Mouse (Mus musculus): Measurements from ENCODE around the gene Rhob.

- TF ChIP-seq CTCF (IDR thresholded peaks at IDR 0.05; ENCODE audit: control insufficient read depth, insufficient read depth, insufficient read length) = no peak
- TF ChIP-seq MYOG (IDR thresholded peaks at IDR 0.05; ENCODE audit: control insufficient read depth, extremely low read depth, insufficient read length) = no peak
- no peak for TF ChIP-seq FOSL1 (IDR thresholded peaks at IDR 0.05; ENCODE audit: insufficient read depth, low read length, poor library complexity, severe bottlenecking)
- TF ChIP-seq MYOD1 (IDR thresholded peaks at IDR 0.05; ENCODE audit: control insufficient read depth, insufficient read length, low read depth) = no peak
- no peak for TF ChIP-seq MAX (IDR thresholded peaks at IDR 0.05)
- TF ChIP-seq USF1 (IDR thresholded peaks at IDR 0.05; ENCODE audit: low read depth) = no peak
Measured at GRCm38 (mm10) chr12:8527770-8528169, 28.0 kb upstream of the Rhob start.
